Mouse (Mus musculus): ENCODE results near the gene Pdgfa. TPM values are rescaled to one million over a fixed set of nuclear protein-coding genes. Genes with fewer than 3 reads are reported as not detected.

Gene Pdgfa
- polyA plus RNA-seq, 1 experiment from 2014 or later: 34.5 TPM

DNA sequence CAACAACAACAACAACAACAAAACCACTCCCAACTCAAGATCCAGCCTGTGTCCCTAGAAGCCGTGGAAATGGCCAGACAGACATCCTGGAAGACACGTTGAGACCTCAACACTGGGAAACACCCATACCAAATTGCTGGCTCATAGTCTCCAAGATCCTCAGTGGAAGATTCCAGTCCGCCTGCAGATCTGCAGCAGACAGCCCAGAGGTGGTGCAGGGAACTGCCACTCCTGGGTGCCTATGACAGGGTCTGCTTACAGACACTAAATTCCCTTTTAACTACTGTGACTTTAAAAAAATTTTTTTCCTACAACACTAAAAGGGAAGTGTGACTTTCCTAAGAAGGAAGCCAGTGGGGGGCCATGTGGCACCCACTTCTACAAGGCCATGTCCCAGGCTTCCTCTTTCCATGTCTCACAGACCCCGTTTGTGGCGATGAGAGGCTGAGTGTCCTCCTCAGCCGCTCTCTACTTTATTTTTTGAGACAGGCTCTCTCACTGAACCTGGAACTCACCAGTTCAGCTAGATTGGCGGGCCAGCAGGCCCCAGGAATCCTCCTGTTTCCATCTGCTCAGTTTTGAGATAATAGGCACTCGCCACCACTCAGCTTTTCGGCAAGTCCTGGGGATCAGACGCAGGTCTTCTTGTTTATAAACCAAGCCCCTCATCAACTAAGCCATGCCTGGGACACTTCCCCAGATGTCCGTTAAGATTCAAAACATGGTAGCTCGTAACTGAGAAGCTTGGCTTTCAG is 27.4 kb upstream of the Pdgfa start:
- Histone ChIP-seq H3K27me3 (ENCODE audit: control insufficient read depth, insufficient read depth, low read length) (no peaks in the 10 kb centered on the region), H3K4me2 (ENCODE audit: low read depth, low read length) (no peak overlapping the region), H3K27ac (replicated peaks; ENCODE audit: low read depth, low read length) (no peak overlapping the region), H3K4me1 (ENCODE audit: control insufficient read depth, insufficient read depth, low read length) (no peaks in the 10 kb centered on the region), H3K9ac (replicated peaks; ENCODE audit: low read length) (no peak overlapping the region), H3K36me3 (replicated peaks; ENCODE audit: control insufficient read depth, insufficient read depth, low read depth, low read length) (no peaks in the 10 kb centered on the region), H3K4me3 (ENCODE audit: low read depth, low read length) (no peak overlapping the region), H3K9me3 (replicated peaks; ENCODE audit: control insufficient read depth, low read length) (no peaks in the 10 kb centered on the region)
- WGBS: 74% methylated on average over 12 of the region's 12 CpGs
- DNase-seq (ENCODE audit: low spot score): no peak
- no peak for ATAC-seq (replicated peaks; ENCODE audit: insufficient number of reproducible peaks, low FRiP score, low TSS enrichment, low read depth)

DNA sequence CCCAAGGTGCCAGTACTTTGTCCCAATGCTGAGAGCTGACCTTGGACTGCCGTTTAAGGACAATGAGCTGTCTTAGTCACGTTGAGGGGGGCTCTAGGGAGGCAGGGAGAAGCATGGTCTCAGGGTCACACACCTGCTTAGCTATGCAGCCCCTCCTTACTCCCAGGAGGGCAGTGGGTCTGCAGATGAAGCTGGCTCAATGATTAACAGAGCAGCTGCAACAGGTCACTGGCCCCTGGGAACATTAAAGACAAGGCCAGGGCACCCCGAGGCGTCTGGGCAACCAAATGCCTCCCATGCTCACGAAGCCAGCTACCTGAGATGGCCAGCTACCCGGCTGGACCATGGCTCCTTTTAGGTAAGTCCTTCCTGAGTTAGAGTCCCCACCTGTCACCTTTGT is 23.4 kb upstream of the Pdgfa start:
- no peaks in the 10 kb centered on the region for H3K4me1 ChIP-seq (ENCODE audit: control insufficient read depth, insufficient read depth, low read length)
- H3K27me3 ChIP-seq (ENCODE audit: control insufficient read depth, insufficient read depth, low read length): no peaks in the 10 kb centered on the region
- 74% methylated on average over 6 of the region's 6 CpGs for WGBS
- no peak overlapping the region for H3K4me3 ChIP-seq (ENCODE audit: low read depth, low read length)
- H3K36me3 ChIP-seq (replicated peaks; ENCODE audit: control insufficient read depth, insufficient read depth, low read depth, low read length): no peaks in the 10 kb centered on the region
- no peak overlapping the region for H3K4me2 ChIP-seq (ENCODE audit: low read depth, low read length)
- no peak for DNase-seq (ENCODE audit: low spot score)
- H3K9ac ChIP-seq (replicated peaks; ENCODE audit: low read length): no peak overlapping the region
- H3K9me3 ChIP-seq (replicated peaks; ENCODE audit: control insufficient read depth, low read length): no peaks in the 10 kb centered on the region
- no peak for ATAC-seq (replicated peaks; ENCODE audit: insufficient number of reproducible peaks, low FRiP score, low TSS enrichment, low read depth)
- H3K27ac ChIP-seq (replicated peaks; ENCODE audit: low read depth, low read length): no peak overlapping the region

DNA sequence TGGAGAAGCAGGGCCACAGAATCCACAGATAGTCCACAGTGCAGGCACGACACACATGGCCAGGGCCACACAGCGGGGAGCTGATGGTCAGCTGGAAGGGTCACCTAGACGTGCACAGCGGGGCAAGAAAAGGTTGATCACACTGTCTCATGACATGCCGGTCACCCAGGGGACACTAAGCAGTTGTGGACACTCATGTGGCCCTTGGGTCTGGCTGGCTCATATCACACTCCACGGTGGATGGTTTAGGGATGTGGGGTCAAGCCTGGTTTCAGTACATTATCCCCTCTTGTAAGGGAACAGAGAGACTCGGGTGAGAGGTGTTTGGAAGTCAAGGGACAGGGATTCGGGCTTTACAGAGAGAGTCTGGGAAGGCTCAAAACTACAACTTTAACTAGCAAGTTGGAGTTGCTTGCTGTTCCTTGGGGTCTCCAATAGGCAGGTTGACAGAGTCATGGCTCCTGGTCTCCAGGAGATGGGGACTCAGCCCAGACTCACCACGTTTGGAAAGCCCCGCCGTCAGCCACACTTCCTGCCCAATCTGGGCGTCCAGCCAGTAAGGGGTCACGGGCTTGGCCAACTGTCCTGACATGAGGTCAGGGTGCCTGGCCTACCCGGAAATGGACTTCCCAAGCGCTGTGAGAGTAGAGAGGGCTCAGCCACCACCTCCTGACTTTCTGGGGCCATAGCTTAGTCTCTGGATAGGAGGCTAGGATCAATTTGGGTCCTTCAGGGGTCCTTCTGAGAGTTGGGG is 20.4 kb upstream of the Pdgfa start:
- no peak overlapping the region for H3K27ac ChIP-seq (replicated peaks; ENCODE audit: low read depth, low read length)
- no peaks in the 10 kb centered on the region for H3K9me3 ChIP-seq (replicated peaks; ENCODE audit: control insufficient read depth, low read length)
- ATAC-seq (replicated peaks; ENCODE audit: insufficient number of reproducible peaks, low FRiP score, low TSS enrichment, low read depth) (no peak), DNase-seq (ENCODE audit: low spot score) (no peak)
- no peaks in the 10 kb centered on the region for H3K27me3 ChIP-seq (ENCODE audit: control insufficient read depth, insufficient read depth, low read length)
- no peaks in the 10 kb centered on the region for H3K4me1 ChIP-seq (ENCODE audit: control insufficient read depth, insufficient read depth, low read length)
- 84% methylated on average over 15 of the region's 15 CpGs for WGBS
- H3K36me3 ChIP-seq (replicated peaks; ENCODE audit: control insufficient read depth, insufficient read depth, low read depth, low read length): no peaks in the 10 kb centered on the region
- H3K4me2 ChIP-seq (ENCODE audit: low read depth, low read length): no peak overlapping the region
- no peak overlapping the region for H3K9ac ChIP-seq (replicated peaks; ENCODE audit: low read length)
- H3K4me3 ChIP-seq (ENCODE audit: low read depth, low read length): no peak overlapping the region

DNA sequence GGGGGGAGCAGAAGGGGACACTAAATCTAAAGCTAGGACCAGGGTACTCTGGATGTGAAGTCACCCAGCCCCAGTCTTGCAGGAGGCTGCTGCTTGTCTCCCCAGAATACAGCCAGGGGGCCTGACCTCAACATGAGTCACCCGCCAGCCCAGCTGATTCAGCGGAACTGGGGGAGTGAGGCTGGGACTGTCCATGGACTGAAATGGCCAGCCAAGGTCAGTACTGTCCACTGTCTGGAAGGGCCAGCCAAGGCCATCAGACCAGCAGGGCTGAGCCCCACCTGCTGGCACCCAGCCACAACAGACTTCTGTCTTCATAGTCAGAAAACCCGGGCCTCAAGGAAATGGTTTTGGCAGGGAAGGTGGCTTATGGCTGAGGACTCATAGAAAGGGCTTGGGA is 17.9 kb upstream of the Pdgfa start:
- no peaks in the 10 kb centered on the region for H3K27me3 ChIP-seq (ENCODE audit: control insufficient read depth, insufficient read depth, low read length)
- no peak overlapping the region for H3K4me2 ChIP-seq (ENCODE audit: low read depth, low read length)
- DNase-seq (ENCODE audit: low spot score) (no peak), ATAC-seq (replicated peaks; ENCODE audit: insufficient number of reproducible peaks, low FRiP score, low TSS enrichment, low read depth) (no peak)
- H3K9me3 ChIP-seq (replicated peaks; ENCODE audit: control insufficient read depth, low read length): no peaks in the 10 kb centered on the region
- H3K27ac ChIP-seq (replicated peaks; ENCODE audit: low read depth, low read length): no peak overlapping the region
- H3K9ac ChIP-seq (replicated peaks; ENCODE audit: low read length): no peak overlapping the region
- no peak overlapping the region for H3K4me3 ChIP-seq (ENCODE audit: low read depth, low read length)
- 70% methylated on average over 3 of the region's 3 CpGs for WGBS
- H3K36me3 ChIP-seq (replicated peaks; ENCODE audit: control insufficient read depth, insufficient read depth, low read depth, low read length): no peaks in the 10 kb centered on the region
- no peaks in the 10 kb centered on the region for H3K4me1 ChIP-seq (ENCODE audit: control insufficient read depth, insufficient read depth, low read length)

DNA sequence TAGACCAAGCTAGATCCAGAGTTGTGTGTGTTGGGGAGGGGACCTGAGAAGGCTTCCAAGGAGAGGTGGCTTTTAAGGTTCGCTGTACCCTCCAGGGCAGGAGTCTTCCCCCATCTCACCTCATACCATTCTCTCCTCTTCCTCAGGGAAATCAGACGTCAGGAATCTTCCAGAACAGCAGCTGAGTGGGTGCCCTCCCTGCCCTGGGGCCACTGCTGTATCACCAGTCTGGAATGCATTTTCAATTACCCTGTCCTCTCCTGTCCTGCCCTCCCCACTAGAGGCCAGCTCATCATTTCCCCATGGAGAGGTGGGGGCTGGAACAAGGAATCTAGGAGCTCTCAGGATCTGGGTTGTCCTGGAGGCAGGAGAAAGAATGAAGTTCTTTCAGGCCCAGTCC is 13.5 kb upstream of the Pdgfa start:
- WGBS: 63% methylated on average over 2 of the region's 2 CpGs
- ATAC-seq (replicated peaks; ENCODE audit: insufficient number of reproducible peaks, low FRiP score, low TSS enrichment, low read depth) (no peak), DNase-seq (ENCODE audit: low spot score) (no peak)

DNA sequence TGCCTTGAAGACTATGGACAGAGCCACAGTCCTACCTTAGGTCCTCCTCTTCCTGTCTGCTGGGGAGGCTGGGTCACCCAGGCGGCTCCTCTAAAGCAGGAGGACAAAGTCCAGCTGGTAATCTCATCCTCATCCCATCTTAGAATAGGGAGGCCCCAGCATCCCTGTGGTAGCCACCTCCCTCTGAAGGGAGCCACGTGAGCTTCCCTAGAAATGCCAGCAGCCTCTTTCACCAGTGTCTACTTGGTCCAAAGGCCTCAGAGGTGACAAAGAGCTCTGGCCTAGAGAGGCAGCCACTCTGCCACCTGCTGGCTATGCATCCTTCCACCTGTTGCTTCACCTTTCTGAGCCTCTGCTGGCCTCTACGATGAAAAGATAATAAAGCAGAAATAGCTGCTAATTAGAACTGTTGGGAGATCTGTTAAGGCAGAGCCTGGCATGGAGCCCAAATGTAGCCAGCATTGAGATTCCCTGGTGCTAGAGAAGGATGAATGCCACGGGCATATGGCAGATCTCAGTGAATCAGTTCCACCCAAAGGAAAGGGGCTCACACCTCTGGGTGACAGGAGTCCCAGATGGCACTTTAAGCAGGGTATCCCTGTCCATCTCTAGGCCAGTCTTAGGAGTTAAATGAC is 10.1 kb upstream of the Pdgfa start:
- no peaks in the 10 kb centered on the region for H3K27me3 ChIP-seq (ENCODE audit: control insufficient read depth, insufficient read depth, low read length)
- no peaks in the 10 kb centered on the region for H3K36me3 ChIP-seq (replicated peaks; ENCODE audit: control insufficient read depth, insufficient read depth, low read depth, low read length)
- ATAC-seq (replicated peaks; ENCODE audit: insufficient number of reproducible peaks, low FRiP score, low TSS enrichment, low read depth) (no peak), DNase-seq (ENCODE audit: low spot score) (peak; percentile 5)
- H3K9ac ChIP-seq (replicated peaks; ENCODE audit: low read length): no peak overlapping the region
- H3K4me2 ChIP-seq (ENCODE audit: low read depth, low read length): no peak overlapping the region
- no peaks in the 10 kb centered on the region for H3K9me3 ChIP-seq (replicated peaks; ENCODE audit: control insufficient read depth, low read length)
- 55% methylated on average over 4 of the region's 4 CpGs for WGBS
- H3K27ac ChIP-seq (replicated peaks; ENCODE audit: low read depth, low read length): no peak overlapping the region
- H3K4me1 ChIP-seq (ENCODE audit: control insufficient read depth, insufficient read depth, low read length): no peaks in the 10 kb centered on the region
- no peak overlapping the region for H3K4me3 ChIP-seq (ENCODE audit: low read depth, low read length)

More for the DNA sequence above, 13.5 kb upstream of the Pdgfa start:
- no peaks in the 10 kb centered on the region for H3K9me3 ChIP-seq (replicated peaks; ENCODE audit: control insufficient read depth, low read length)
- no peak overlapping the region for H3K4me2 ChIP-seq (ENCODE audit: low read depth, low read length)
- H3K4me3 ChIP-seq (ENCODE audit: low read depth, low read length): no peak overlapping the region
- H3K4me1 ChIP-seq (ENCODE audit: control insufficient read depth, insufficient read depth, low read length): no peaks in the 10 kb centered on the region
- H3K36me3 ChIP-seq (replicated peaks; ENCODE audit: control insufficient read depth, insufficient read depth, low read depth, low read length): no peaks in the 10 kb centered on the region
- no peaks in the 10 kb centered on the region for H3K27me3 ChIP-seq (ENCODE audit: control insufficient read depth, insufficient read depth, low read length)
- no peak overlapping the region for H3K9ac ChIP-seq (replicated peaks; ENCODE audit: low read length)
- H3K27ac ChIP-seq (replicated peaks; ENCODE audit: low read depth, low read length): no peak overlapping the region

DNA sequence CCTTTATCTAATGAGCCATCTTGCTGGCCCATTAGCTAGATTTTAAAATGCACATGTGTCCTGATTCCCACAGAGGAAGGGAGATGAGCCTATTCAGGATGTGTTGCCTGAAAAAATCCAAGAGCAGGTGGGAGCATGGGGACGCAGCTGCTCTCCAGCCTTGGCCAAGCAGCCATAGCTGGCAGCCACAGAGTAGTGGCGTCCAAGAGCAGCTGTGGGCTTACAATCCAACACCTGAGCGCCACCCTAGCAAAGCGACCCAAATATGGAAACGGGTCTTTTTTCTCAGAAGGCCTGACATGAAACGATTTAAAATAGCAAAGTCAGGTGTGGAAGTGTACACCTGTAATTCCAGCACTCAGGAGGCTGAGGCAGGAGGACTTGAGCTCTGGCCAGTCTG is 7.4 kb upstream of the Pdgfa start:
- Histone ChIP-seq H3K4me3 (ENCODE audit: low read depth, low read length) (no peak overlapping the region), H3K27ac (replicated peaks; ENCODE audit: low read depth, low read length) (no peak overlapping the region), H3K36me3 (replicated peaks; ENCODE audit: control insufficient read depth, insufficient read depth, low read depth, low read length) (no peaks in the 10 kb centered on the region), H3K4me2 (ENCODE audit: low read depth, low read length) (no peak overlapping the region), H3K9ac (replicated peaks; ENCODE audit: low read length) (no peak overlapping the region), H3K4me1 (ENCODE audit: control insufficient read depth, insufficient read depth, low read length) (no peaks in the 10 kb centered on the region), H3K27me3 (ENCODE audit: control insufficient read depth, insufficient read depth, low read length) (no peaks in the 10 kb centered on the region), H3K9me3 (replicated peaks; ENCODE audit: control insufficient read depth, low read length) (no peaks in the 10 kb centered on the region)
- ATAC-seq (replicated peaks; ENCODE audit: insufficient number of reproducible peaks, low FRiP score, low TSS enrichment, low read depth) (no peak), DNase-seq (ENCODE audit: low spot score) (no peak)
- WGBS: 85% methylated on average over 6 of the region's 6 CpGs

DNA sequence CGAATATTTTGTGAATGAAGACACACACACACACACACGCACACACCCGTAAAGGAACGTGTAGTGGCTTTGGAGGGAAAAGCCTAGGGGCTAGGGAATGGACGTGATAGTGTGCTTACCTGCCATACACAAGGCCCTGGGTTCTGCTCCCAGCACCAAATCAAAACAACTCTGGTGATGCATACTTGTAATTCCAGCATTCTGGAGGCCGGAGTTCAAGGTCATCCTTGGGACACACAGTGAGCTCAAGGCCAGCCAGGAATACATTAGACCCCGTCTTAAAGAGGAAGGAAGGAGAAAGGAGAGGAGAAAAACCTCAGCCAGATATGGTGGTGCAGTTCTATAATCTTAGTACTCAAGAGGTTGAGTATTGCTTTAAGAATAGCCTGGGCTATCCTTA is 2.5 kb upstream of the Pdgfa start:
- Histone ChIP-seq H3K9ac (replicated peaks; ENCODE audit: low read length) (no peak overlapping the region), H3K4me1 (ENCODE audit: control insufficient read depth, insufficient read depth, low read length) (peaks cover 11% of the 10 kb centered on the region), H3K27me3 (ENCODE audit: control insufficient read depth, insufficient read depth, low read length) (peaks cover 38% of the 10 kb centered on the region), H3K36me3 (replicated peaks; ENCODE audit: control insufficient read depth, insufficient read depth, low read depth, low read length) (no peaks in the 10 kb centered on the region), H3K4me3 (ENCODE audit: low read depth, low read length) (no peak overlapping the region), H3K4me2 (ENCODE audit: low read depth, low read length) (no peak overlapping the region), H3K27ac (replicated peaks; ENCODE audit: low read depth, low read length) (no peak overlapping the region), H3K9me3 (replicated peaks; ENCODE audit: control insufficient read depth, low read length) (no peaks in the 10 kb centered on the region)
- no peak for DNase-seq (ENCODE audit: low spot score)
- no peak for ATAC-seq (replicated peaks; ENCODE audit: insufficient number of reproducible peaks, low FRiP score, low TSS enrichment, low read depth)
- 61% methylated on average over 7 of the region's 7 CpGs for WGBS
